Mouse (Mus musculus): ENCODE measurements around the gene Gpr157. TPM values are rescaled to one million over a fixed set of nuclear protein-coding genes. Genes with fewer than 3 reads are reported as not detected.

Gene Gpr157
- total RNA-seq, 1 experiment = 0.71 TPM

DNA sequence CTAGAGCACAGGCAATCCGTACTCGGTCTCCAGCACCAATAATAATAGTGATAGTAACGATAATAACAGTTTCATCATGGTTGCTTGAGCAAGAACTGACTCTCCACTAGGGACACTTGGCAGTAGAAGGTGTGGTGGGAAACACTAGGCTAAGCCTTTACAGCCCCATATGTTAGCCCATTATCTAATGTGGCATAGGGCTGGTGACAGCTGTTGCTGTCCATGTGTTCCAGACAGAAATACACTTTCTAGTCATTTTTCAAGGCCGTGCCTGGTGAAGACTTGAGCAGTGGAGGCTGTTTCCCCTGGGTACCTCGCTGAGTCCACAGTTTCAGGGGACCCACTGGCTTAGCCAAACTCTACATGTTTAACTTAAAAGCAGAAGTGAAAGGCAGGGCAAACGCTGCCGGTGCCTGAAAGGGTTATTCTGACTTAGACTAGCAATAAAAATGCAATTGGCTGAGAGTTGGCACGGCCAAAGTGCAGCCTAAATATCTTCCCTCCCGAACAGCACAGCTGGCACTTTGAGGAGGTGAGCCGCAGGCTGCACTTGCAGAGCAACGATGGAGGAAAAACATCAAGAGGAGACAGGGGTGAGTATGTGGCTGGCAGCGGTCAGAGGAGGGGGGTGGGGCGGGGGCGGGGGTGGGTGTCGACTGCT is 33.1 kb downstream of the Gpr157 start:
- no peaks in the 10 kb centered on the region for H3K9me3 ChIP-seq (ENCODE audit: control insufficient read depth, insufficient read depth, low read depth, low read length)
- no peak overlapping the region for H3K9ac ChIP-seq (ENCODE audit: insufficient read depth, low read depth, low read length, poor library complexity, severe bottlenecking)
- no peak overlapping the region for H3K4me3 ChIP-seq (ENCODE audit: insufficient read depth in 1 of 2, low read depth in 1 of 2, low read length in 2 of 2, poor library complexity in 1 of 2, severe bottlenecking in 1 of 2)
- H3K27ac ChIP-seq (ENCODE audit: insufficient read depth, low read depth, low read length, poor library complexity, severe bottlenecking) = no peak overlapping the region
- no peaks in the 10 kb centered on the region for H3K36me3 ChIP-seq (ENCODE audit: control insufficient read depth, insufficient read depth, low read length, poor library complexity, severe bottlenecking)
- peaks cover 0 to 14% of the 10 kb centered on the region in 2 experiments; a peak in 1 of 4 replicates for H3K4me1 ChIP-seq (ENCODE audit: control insufficient read depth in 2 of 2, insufficient read depth in 2 of 2, low read length in 2 of 2, poor library complexity in 1 of 2)
- no peak for DNase-seq (ENCODE audit: low read depth, low spot score)
- TF ChIP-seq MAFK (IDR thresholded peaks at IDR 0.05; ENCODE audit: insufficient read depth, low read depth, low read length) (no peak), HCFC1 (IDR thresholded peaks at IDR 0.05; ENCODE audit: borderline replicate concordance, insufficient read depth, low read length) (no peak), ZNF384 (IDR thresholded peaks at IDR 0.05; ENCODE audit: low read depth, low read length) (no peak), ZC3H11A (IDR thresholded peaks at IDR 0.05; ENCODE audit: borderline replicate concordance, low read depth, low read length) (no peak), CHD2 (IDR thresholded peaks at IDR 0.05; ENCODE audit: low read depth, low read length) (no peak)
- in situ Hi-C loops (cut with MboI; ENCODE audit: low sequenced_read_pairs in 2 of 2, unreplicated experiment in 2 of 2) = no loop called here

DNA sequence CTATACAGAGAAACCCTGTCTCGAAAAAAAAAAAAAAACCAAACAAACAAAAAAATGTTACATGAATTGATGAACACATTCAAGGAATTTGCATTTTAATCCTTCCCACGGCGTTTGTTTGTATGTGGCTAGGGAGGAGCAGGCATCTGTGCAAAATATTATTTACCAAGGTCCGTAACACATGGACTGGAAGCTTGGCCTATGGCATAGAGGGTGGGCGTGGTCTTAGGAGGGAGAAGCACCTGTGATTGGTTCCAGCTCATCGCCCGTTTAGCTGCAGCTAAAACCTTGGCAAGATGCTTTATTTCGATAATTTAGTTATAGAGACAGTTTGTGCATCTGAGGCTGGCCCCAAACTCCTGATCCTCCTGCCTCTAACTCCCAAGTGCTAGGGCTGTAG is 34.3 kb downstream of the Gpr157 start:
- in situ Hi-C loops (cut with MboI; ENCODE audit: low sequenced_read_pairs in 2 of 2, unreplicated experiment in 2 of 2) = no loop called here
- TF ChIP-seq HCFC1 (IDR thresholded peaks at IDR 0.05; ENCODE audit: borderline replicate concordance, insufficient read depth, low read length) (no peak), MAFK (IDR thresholded peaks at IDR 0.05; ENCODE audit: insufficient read depth, low read depth, low read length) (no peak), ZNF384 (IDR thresholded peaks at IDR 0.05; ENCODE audit: low read depth, low read length) (no peak), CHD2 (IDR thresholded peaks at IDR 0.05; ENCODE audit: low read depth, low read length) (no peak), ZC3H11A (IDR thresholded peaks at IDR 0.05; ENCODE audit: borderline replicate concordance, low read depth, low read length) (no peak)
- Histone ChIP-seq H3K4me3 (ENCODE audit: insufficient read depth in 1 of 2, low read depth in 1 of 2, low read length in 2 of 2, poor library complexity in 1 of 2, severe bottlenecking in 1 of 2) (no peak overlapping the region), H3K9me3 (ENCODE audit: control insufficient read depth, insufficient read depth, low read depth, low read length) (no peaks in the 10 kb centered on the region), H3K9ac (ENCODE audit: insufficient read depth, low read depth, low read length, poor library complexity, severe bottlenecking) (no peak overlapping the region), H3K27ac (ENCODE audit: insufficient read depth, low read depth, low read length, poor library complexity, severe bottlenecking) (no peak overlapping the region), H3K4me1 (ENCODE audit: control insufficient read depth in 2 of 2, insufficient read depth in 2 of 2, low read length in 2 of 2, poor library complexity in 1 of 2) (peaks cover 0 to 14% of the 10 kb centered on the region in 2 experiments; a peak in 1 of 4 replicates), H3K36me3 (ENCODE audit: control insufficient read depth, insufficient read depth, low read length, poor library complexity, severe bottlenecking) (no peaks in the 10 kb centered on the region)
- no peak for DNase-seq (ENCODE audit: low read depth, low spot score)

GRCm38 (mm10) chr4:150122476-150122875 is 35.3 kb downstream of the Gpr157 start:
- no peak overlapping the region for H3K27ac ChIP-seq (ENCODE audit: insufficient read depth, low read depth, low read length, poor library complexity, severe bottlenecking)
- H3K4me3 ChIP-seq (ENCODE audit: insufficient read depth in 1 of 2, low read depth in 1 of 2, low read length in 2 of 2, poor library complexity in 1 of 2, severe bottlenecking in 1 of 2) = no peak overlapping the region
- in situ Hi-C loops (cut with MboI; ENCODE audit: low sequenced_read_pairs in 2 of 2, unreplicated experiment in 2 of 2) = no loop called here
- TF ChIP-seq MAFK (IDR thresholded peaks at IDR 0.05; ENCODE audit: insufficient read depth, low read depth, low read length) (no peak), CHD2 (IDR thresholded peaks at IDR 0.05; ENCODE audit: low read depth, low read length) (no peak), ZC3H11A (IDR thresholded peaks at IDR 0.05; ENCODE audit: borderline replicate concordance, low read depth, low read length) (no peak), ZNF384 (IDR thresholded peaks at IDR 0.05; ENCODE audit: low read depth, low read length) (no peak), HCFC1 (IDR thresholded peaks at IDR 0.05; ENCODE audit: borderline replicate concordance, insufficient read depth, low read length) (no peak)
- no peaks in the 10 kb centered on the region for H3K9me3 ChIP-seq (ENCODE audit: control insufficient read depth, insufficient read depth, low read depth, low read length)
- no peaks in the 10 kb centered on the region for H3K36me3 ChIP-seq (ENCODE audit: control insufficient read depth, insufficient read depth, low read length, poor library complexity, severe bottlenecking)
- H3K9ac ChIP-seq (ENCODE audit: insufficient read depth, low read depth, low read length, poor library complexity, severe bottlenecking) = no peak overlapping the region
- DNase-seq (ENCODE audit: low read depth, low spot score) = no peak
- peaks cover 0 to 14% of the 10 kb centered on the region in 2 experiments; a peak in 1 of 4 replicates for H3K4me1 ChIP-seq (ENCODE audit: control insufficient read depth in 2 of 2, insufficient read depth in 2 of 2, low read length in 2 of 2, poor library complexity in 1 of 2)

- Histone ChIP-seq H3K4me3 (ENCODE audit: insufficient read depth in 1 of 2, low read depth in 1 of 2, low read length in 2 of 2, poor library complexity in 1 of 2, severe bottlenecking in 1 of 2) (no peak overlapping the region), H3K9ac (ENCODE audit: insufficient read depth, low read depth, low read length, poor library complexity, severe bottlenecking) (no peak overlapping the region), H3K9me3 (ENCODE audit: control insufficient read depth, insufficient read depth, low read depth, low read length) (no peaks in the 10 kb centered on the region), H3K4me1 (ENCODE audit: control insufficient read depth in 2 of 2, insufficient read depth in 2 of 2, low read length in 2 of 2, poor library complexity in 1 of 2) (peaks cover 4 to 8% of the 10 kb centered on the region in 2 experiments; a peak in 2 of 4 replicates), H3K27ac (ENCODE audit: insufficient read depth, low read depth, low read length, poor library complexity, severe bottlenecking) (no peak overlapping the region), H3K36me3 (ENCODE audit: control insufficient read depth, insufficient read depth, low read length, poor library complexity, severe bottlenecking) (no peaks in the 10 kb centered on the region)
- in situ Hi-C loops (cut with MboI; ENCODE audit: low sequenced_read_pairs in 2 of 2, unreplicated experiment in 2 of 2) = no loop called here
- TF ChIP-seq ZC3H11A (IDR thresholded peaks at IDR 0.05; ENCODE audit: borderline replicate concordance, low read depth, low read length) (no peak), ZNF384 (IDR thresholded peaks at IDR 0.05; ENCODE audit: low read depth, low read length) (no peak), HCFC1 (IDR thresholded peaks at IDR 0.05; ENCODE audit: borderline replicate concordance, insufficient read depth, low read length) (no peak), MAFK (IDR thresholded peaks at IDR 0.05; ENCODE audit: insufficient read depth, low read depth, low read length) (no peak), CHD2 (IDR thresholded peaks at IDR 0.05; ENCODE audit: low read depth, low read length) (no peak)
- no peak for DNase-seq (ENCODE audit: low read depth, low spot score)
Measured at GRCm38 (mm10) chr4:150126373-150126772, 39.2 kb downstream of the Gpr157 start.

All from ES-E14 (cell line).